Mouse (Mus musculus) ES-E14 (cell line): ENCODE measurements around the gene Mipol1.

ENCODE experiments used
- MAFK ChIP-seq: IDR thresholded peaks from 2 replicates; pipeline ENCODE4 v1.6.1; 2014; ENCODE audit warnings: mild to moderate bottlenecking, low read depth, low read length, inconsistent platforms; ENCODE audit not compliant: insufficient read depth
- ZNF384 ChIP-seq: IDR thresholded peaks from 2 replicates; pipeline ENCODE4 v1.6.1; 2012; ENCODE audit warnings: low read depth, low read length, inconsistent platforms

DNA sequence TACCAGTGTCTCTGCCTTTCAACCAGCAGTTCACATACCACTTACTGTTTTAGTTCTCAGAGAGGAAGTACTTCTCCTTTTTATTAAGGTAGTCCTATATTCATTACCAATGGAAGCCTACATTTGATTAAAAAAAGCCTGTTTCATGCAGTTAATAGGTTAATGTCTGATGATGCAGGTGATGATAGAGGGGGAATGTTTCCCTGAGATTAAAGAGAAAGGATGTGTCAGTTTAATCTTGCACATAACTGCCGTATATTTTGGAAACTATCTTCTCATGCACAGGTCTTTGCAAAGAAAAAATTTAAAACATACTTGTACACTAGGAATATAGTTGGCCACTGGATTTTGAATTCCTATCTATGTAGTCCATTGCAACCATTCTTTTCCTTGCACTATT, 77.5 kb downstream of the Mipol1 start:
- TF ChIP-seq MAFK (no peak), ZNF384 (no peak)
